Mouse (Mus musculus): ENCODE measurements at regions not wholly inside any gene's neighbourhood (a gene's known extent, or its start where the extent isn't known, plus 50 kb on each side); places are given as distances from the start of the nearest gene placed in this dataset.

- Histone ChIP-seq H3K4me1 (ENCODE audit: control insufficient read depth, insufficient read depth, low read length) (no peaks in the 10 kb centered on the region), H3K9me3 (ENCODE audit: control insufficient read depth, low read length) (no peaks in the 10 kb centered on the region), H3K27ac (replicated peaks; ENCODE audit: low read depth, low read length) (no peak overlapping the region), H3K9ac (ENCODE audit: low read depth, low read length, severe bottlenecking) (no peak overlapping the region), H3K4me2 (replicated peaks; ENCODE audit: low read depth, low read length, severe bottlenecking) (no peak overlapping the region), H3K4me3 (replicated peaks; ENCODE audit: low read length) (no peak overlapping the region), H3K36me3 (ENCODE audit: control insufficient read depth, insufficient read depth, low read length) (no peaks in the 10 kb centered on the region), H3K27me3 (ENCODE audit: control insufficient read depth, insufficient read depth, low read length) (no peaks in the 10 kb centered on the region)
- WGBS: 55% methylated on average over 1 of the region's 1 CpGs
- no peak for TF ChIP-seq POLR2A (IDR thresholded peaks at IDR 0.05; ENCODE audit: borderline replicate concordance, extremely low read depth, insufficient read depth, insufficient read length)
- DNase-seq (ENCODE audit: low spot score) (no peak), ATAC-seq (ENCODE audit: low FRiP score, low read depth) (no peak)
These were observed 84.5 kb upstream of the Tle1 start for GRCm38 (mm10) chr4:72285112-72285675.

GRCm38 (mm10) chr4:72250531-72250930 lies 49.8 kb upstream of the Tle1 start:
- Histone ChIP-seq H3K36me3 (ENCODE audit: control insufficient read depth, insufficient read depth, low read length) (no peaks in the 10 kb centered on the region), H3K4me1 (ENCODE audit: control insufficient read depth, insufficient read depth, low read length) (no peaks in the 10 kb centered on the region), H3K9me3 (ENCODE audit: control insufficient read depth, low read length) (no peaks in the 10 kb centered on the region), H3K9ac (ENCODE audit: low read depth, low read length, severe bottlenecking) (no peak overlapping the region), H3K27me3 (ENCODE audit: control insufficient read depth, insufficient read depth, low read length) (no peaks in the 10 kb centered on the region), H3K4me2 (replicated peaks; ENCODE audit: low read depth, low read length, severe bottlenecking) (no peak overlapping the region), H3K27ac (replicated peaks; ENCODE audit: low read depth, low read length) (no peak overlapping the region), H3K4me3 (replicated peaks; ENCODE audit: low read length) (no peak overlapping the region)
- DNase-seq (ENCODE audit: low spot score) (no peak), ATAC-seq (ENCODE audit: low FRiP score, low read depth) (no peak)
- WGBS: 82% methylated on average over 1 of the region's 1 CpGs
- TF ChIP-seq POLR2A (IDR thresholded peaks at IDR 0.05; ENCODE audit: borderline replicate concordance, extremely low read depth, insufficient read depth, insufficient read length): no peak
